Mouse (Mus musculus) heart, postnatal 14 days (tissue): ENCODE results near the gene Hist1h1a. TPM values are rescaled to one million over a fixed set of nuclear protein-coding genes. Genes with fewer than 3 reads are reported as not detected.
A peak's percentile ranks its signal among the peaks of the same experiment; 100 is the strongest.
"Not testable (repeated sequence)": the region's sequence is repeated elsewhere in the genome, so short reads cannot be mapped to it uniquely, and the experiment has no call there.

Source experiments
- DNase-seq, 2 experiments: peaks; one replicate each; pipeline ENCODE4 v3.0.0; 2021 to 2022
- intact Hi-C: fragments of 180-260 bp; cut with DNase I; formaldehyde crosslinking; loops from one replicate; pipeline ENCODE4 v1.15.1; 2025
- total RNA-seq, 2 experiments: library from RNA; stranded (reverse); gene quantifications; 2 replicates each; pipeline ENCODE4 v1.2.3; 2021

Gene Hist1h1a
- total RNA-seq, 2 experiments from 2014 or later, result 28.9 to 69.7 TPM

- DNase-seq, result no peak
- intact Hi-C loops, result loop anchor here (10.0 kb wide), 1 partner anchor 1930 kb away; no protein-coding TSS in a partner anchor
Measured at GRCm38 (mm10) chr13:23755000-23755399, 8.5 kb upstream of the Hist1h1a start.

GRCm38 (mm10) chr13:23756790-23757189 lies 6.7 kb upstream of the Hist1h1a start, which contains the start of gene Hist1h4b:
Hist1h4b (plus strand) TSS chr13:23757013.
- intact Hi-C loops, result loop anchor here (10.0 kb wide), 1 partner anchor 1932 kb away; no protein-coding TSS in a partner anchor
- DNase-seq, result peak; percentile 69 to 85

- intact Hi-C loops, result loop anchor here (10.0 kb wide), 1 partner anchor 1932 kb away; no protein-coding TSS in a partner anchor
- no peak for DNase-seq
Measured at GRCm38 (mm10) chr13:23757211-23757773, 6.2 kb upstream of the Hist1h1a start.

- no peak for DNase-seq
- intact Hi-C loops, result loop anchor here (10.0 kb wide), 1 partner anchor 1933 kb away; no protein-coding TSS in a partner anchor
Measured at GRCm38 (mm10) chr13:23757921-23758320, 5.5 kb upstream of the Hist1h1a start.

GRCm38 (mm10) chr13:23759251-23759771 lies 4.2 kb upstream of the Hist1h1a start:
- intact Hi-C loops, result loop anchor here (10.0 kb wide), 1 partner anchor 1935 kb away; no protein-coding TSS in a partner anchor
- no peak for DNase-seq

GRCm38 (mm10) chr13:23759916-23760239 lies 3.6 kb upstream of the Hist1h1a start:
- no peak for DNase-seq
- intact Hi-C loops, result loop anchor here (5.0 to 10.0 kb wide), 2 partner anchors 1718 to 1935 kb away; partner anchors contain the start of genes Hist1h2ag, Hist1h2bj and Hist1h4i

GRCm38 (mm10) chr13:23760240-23760971 lies 3.1 kb upstream of the Hist1h1a start:
- intact Hi-C loops, result loop anchor here (5.0 kb wide), 1 partner anchor 1718 kb away; the partner anchor contains the start of genes Hist1h2ag, Hist1h2bj and Hist1h4i
- DNase-seq, result no peak

GRCm38 (mm10) chr13:23760972-23761864 lies 2.2 kb upstream of the Hist1h1a start, which contains the start of gene Hist1h4a:
Hist1h4a (minus strand) TSS chr13:23761230.
- intact Hi-C loops, result loop anchor here (5.0 kb wide), 1 partner anchor 1719 kb away; the partner anchor contains the start of genes Hist1h2ag, Hist1h2bj and Hist1h4i
- peak; percentile 96 to 98 for DNase-seq

- intact Hi-C loops, result loop anchor here (5.0 kb wide), 1 partner anchor 1720 kb away; the partner anchor contains the start of genes Hist1h2ag, Hist1h2bj and Hist1h4i
- DNase-seq, result peak in 1 of 2 experiments; percentile 59
Measured at GRCm38 (mm10) chr13:23761871-23762821, 1.3 kb upstream of the Hist1h1a start, which contains the start of gene Hist1h3a. Hist1h3a (minus strand) TSS chr13:23762386.

- intact Hi-C loops, result loop anchor here (5.0 kb wide), 1 partner anchor 1721 kb away; the partner anchor contains the start of genes Hist1h2ag, Hist1h2bj and Hist1h4i
- no peak for DNase-seq
Measured at GRCm38 (mm10) chr13:23763242-23763585, 252 bp upstream of the Hist1h1a start.

GRCm38 (mm10) chr13:23764324-23765171 lies 1.1 kb downstream of the Hist1h1a start:
- DNase-seq, result no peak
- intact Hi-C loops, result loop anchor here (5.0 kb wide), 1 partner anchor 1722 kb away; the partner anchor contains the start of genes Hist1h2ag, Hist1h2bj and Hist1h4i

- intact Hi-C loops, result no loop called here
- DNase-seq, result no peak
Measured at GRCm38 (mm10) chr13:23765172-23765513, 1.7 kb downstream of the Hist1h1a start.

- no peak for DNase-seq
- intact Hi-C loops, result no loop called here
Measured at GRCm38 (mm10) chr13:23766772-23767171, 3.3 kb downstream of the Hist1h1a start.

- intact Hi-C loops, result no loop called here
- DNase-seq, result no peak
Measured at GRCm38 (mm10) chr13:23768834-23769397, 5.5 kb downstream of the Hist1h1a start.

GRCm38 (mm10) chr13:23769613-23770012 lies 6.1 kb downstream of the Hist1h1a start, which contains the start of gene Trim38:
Trim38 (plus strand) TSS chr13:23769913.
- intact Hi-C loops, result not testable (repeated sequence)

GRCm38 (mm10) chr13:23772561-23773313 lies 9.3 kb downstream of the Hist1h1a start:
- DNase-seq, result peak; percentile 12 to 27
- intact Hi-C loops, result no loop called here

More at GRCm38 (mm10) chr13:23769613-23770012, 6.1 kb downstream of the Hist1h1a start, which contains the start of gene Trim38:
- not testable (repeated sequence) for DNase-seq
